Mouse (Mus musculus): ENCODE measurements around the gene Mcidas. TPM values are rescaled to one million over a fixed set of nuclear protein-coding genes. Genes with fewer than 3 reads are reported as not detected.

The Mcidas gene
- polyA plus RNA-seq, 1 experiment = 0.02 TPM

DNA sequence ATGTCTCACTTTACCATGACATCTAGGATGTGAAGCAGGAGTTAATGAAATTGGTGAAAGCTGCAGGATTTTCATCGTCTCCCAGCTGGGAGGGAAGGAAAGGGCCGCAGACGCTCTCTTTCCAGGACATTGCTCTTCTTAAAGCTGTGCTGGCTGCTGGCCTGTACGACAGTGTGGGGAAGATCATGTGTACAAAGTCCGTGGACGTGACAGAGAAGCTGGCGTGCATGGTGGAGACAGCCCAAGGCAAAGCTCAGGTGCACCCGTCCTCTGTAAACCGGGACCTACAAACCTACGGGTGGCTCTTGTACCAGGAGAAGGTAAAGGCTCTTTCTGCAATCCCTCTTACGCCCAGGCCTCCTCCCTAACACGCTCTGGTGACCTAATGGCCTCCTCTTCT is 29.2 kb upstream of the Mcidas start:
- Histone ChIP-seq H3K4me3 (ENCODE audit: insufficient read depth, poor library complexity, severe bottlenecking) (no peak overlapping the region), H3K27me3 (ENCODE audit: control insufficient read depth, insufficient read depth, insufficient read length) (no peaks in the 10 kb centered on the region), H3K79me2 (ENCODE audit: control insufficient read depth, insufficient read depth) (no peaks in the 10 kb centered on the region), H3K79me3 (ENCODE audit: low read depth) (no peaks in the 10 kb centered on the region), H3ac (ENCODE audit: control insufficient read depth, insufficient read length, low read depth) (no peak overlapping the region), H3K36me3 (ENCODE audit: control insufficient read depth, insufficient read depth) (peaks cover 37% of the 10 kb centered on the region)
- TF ChIP-seq USF1 (IDR thresholded peaks at IDR 0.05; ENCODE audit: low read depth) (no peak), CTCF (IDR thresholded peaks at IDR 0.05; ENCODE audit: control insufficient read depth, insufficient read depth, insufficient read length) (no peak), MYOD1 (IDR thresholded peaks at IDR 0.05; ENCODE audit: control insufficient read depth, insufficient read length, low read depth) (no peak), FOSL1 (IDR thresholded peaks at IDR 0.05; ENCODE audit: insufficient read depth, low read length, poor library complexity, severe bottlenecking) (no peak), MAX (IDR thresholded peaks at IDR 0.05) (no peak), CEBPB (IDR thresholded peaks at IDR 0.05; ENCODE audit: low read depth) (no peak), MYOG (IDR thresholded peaks at IDR 0.05; ENCODE audit: control insufficient read depth, extremely low read depth, insufficient read length) (no peak)

DNA sequence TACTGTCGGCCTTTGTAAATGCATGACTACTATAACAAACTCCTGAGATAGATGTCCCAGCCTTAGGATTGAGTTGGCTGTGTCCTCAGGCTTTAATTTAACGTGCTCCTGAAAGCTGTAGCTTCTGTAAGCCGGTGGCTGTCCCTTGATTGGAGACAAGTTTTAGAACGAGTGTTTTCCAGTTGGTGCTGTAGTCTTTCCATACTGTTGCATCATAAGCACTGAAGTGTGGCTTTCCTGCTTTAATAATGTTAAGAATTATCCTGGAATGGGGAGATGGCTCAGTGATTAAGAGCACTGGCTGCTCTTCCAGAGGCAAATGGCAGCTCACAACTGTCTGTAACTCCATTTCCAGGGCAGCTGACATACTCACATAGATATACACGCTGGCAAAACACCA is 26.4 kb upstream of the Mcidas start:
- Histone ChIP-seq H3K27me3 (ENCODE audit: control insufficient read depth, insufficient read depth, insufficient read length) (no peaks in the 10 kb centered on the region), H3K4me3 (ENCODE audit: insufficient read depth, poor library complexity, severe bottlenecking) (no peak overlapping the region), H3ac (ENCODE audit: control insufficient read depth, insufficient read length, low read depth) (no peak overlapping the region), H3K36me3 (ENCODE audit: control insufficient read depth, insufficient read depth) (peaks cover 32% of the 10 kb centered on the region), H3K79me2 (ENCODE audit: control insufficient read depth, insufficient read depth) (no peaks in the 10 kb centered on the region), H3K79me3 (ENCODE audit: low read depth) (no peaks in the 10 kb centered on the region)
- TF ChIP-seq USF1 (IDR thresholded peaks at IDR 0.05; ENCODE audit: low read depth) = no peak

DNA sequence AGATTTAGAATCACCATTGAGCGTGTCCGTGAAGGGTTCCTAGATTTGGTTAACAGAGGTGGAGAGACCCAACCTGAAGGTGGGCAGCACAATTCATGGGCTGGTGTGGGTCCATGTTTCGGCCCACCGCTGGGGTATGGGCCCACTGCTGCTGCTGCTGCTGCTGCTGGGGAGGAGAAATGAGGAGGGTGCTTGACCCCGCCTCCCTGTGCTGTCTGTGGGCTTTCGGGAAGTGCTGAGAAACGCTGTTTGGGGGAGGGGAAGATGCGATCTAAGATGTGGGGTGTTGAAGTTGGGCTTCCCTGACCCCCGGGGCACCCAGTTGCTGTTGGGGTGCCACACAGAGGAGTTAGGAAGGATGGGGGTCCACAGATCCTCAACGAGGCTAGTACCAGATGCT is 16.9 kb upstream of the Mcidas start:
- Histone ChIP-seq H3K79me2 (ENCODE audit: control insufficient read depth, insufficient read depth) (no peaks in the 10 kb centered on the region), H3K79me3 (ENCODE audit: low read depth) (no peaks in the 10 kb centered on the region), H3ac (ENCODE audit: control insufficient read depth, insufficient read length, low read depth) (no peak overlapping the region), H3K27me3 (ENCODE audit: control insufficient read depth, insufficient read depth, insufficient read length) (no peaks in the 10 kb centered on the region), H3K4me3 (ENCODE audit: insufficient read depth, poor library complexity, severe bottlenecking) (no peak overlapping the region), H3K36me3 (ENCODE audit: control insufficient read depth, insufficient read depth) (no peaks in the 10 kb centered on the region)
- TF ChIP-seq MYOD1 (IDR thresholded peaks at IDR 0.05; ENCODE audit: control insufficient read depth, insufficient read length, low read depth) (no peak), FOSL1 (IDR thresholded peaks at IDR 0.05; ENCODE audit: insufficient read depth, low read length, poor library complexity, severe bottlenecking) (no peak), CTCF (IDR thresholded peaks at IDR 0.05; ENCODE audit: control insufficient read depth, insufficient read depth, insufficient read length) (no peak), MYOG (IDR thresholded peaks at IDR 0.05; ENCODE audit: control insufficient read depth, extremely low read depth, insufficient read length) (no peak), USF1 (IDR thresholded peaks at IDR 0.05; ENCODE audit: low read depth) (no peak), MAX (IDR thresholded peaks at IDR 0.05) (no peak), CEBPB (IDR thresholded peaks at IDR 0.05; ENCODE audit: low read depth) (no peak)

DNA sequence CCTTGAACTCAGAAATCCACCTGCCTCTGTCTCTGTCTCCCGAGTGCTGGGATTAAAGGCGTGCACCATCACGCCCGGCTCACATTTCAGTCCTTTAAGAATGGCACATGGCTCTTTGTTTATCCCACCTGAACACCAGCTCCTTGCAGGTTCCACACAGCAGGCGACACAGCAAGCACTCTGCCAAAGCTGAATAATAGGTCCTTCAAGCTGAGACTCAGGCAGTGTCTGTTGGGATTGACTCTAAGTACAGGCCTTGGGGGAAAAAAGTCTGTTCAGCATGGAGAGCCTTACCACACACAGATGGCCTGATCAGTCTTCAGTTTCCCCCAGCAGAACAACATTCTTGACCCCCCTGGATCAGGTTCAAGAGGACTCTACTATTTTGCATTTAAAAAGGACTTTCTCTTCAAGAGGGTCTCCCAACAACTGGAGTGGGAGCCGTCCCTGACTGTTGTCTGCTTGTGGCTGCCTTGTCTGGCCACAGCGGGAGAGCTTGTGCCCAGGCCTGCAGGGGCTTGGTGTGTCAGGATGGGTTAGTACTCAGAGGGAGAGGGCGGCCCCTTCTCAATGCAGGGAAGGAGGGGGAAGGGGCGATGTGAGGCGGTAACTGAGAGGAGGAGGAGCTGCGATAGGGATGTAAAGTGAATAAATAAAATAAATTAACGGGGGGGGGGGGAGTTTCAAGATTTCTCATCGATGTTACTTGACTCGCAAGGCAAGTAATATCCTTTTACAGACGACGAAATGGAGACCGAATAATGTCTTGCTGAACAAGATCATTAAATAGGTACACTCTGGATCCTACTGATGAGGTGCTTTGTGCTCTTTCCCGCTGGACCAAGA is 7.8 kb upstream of the Mcidas start:
- no peaks in the 10 kb centered on the region for H3K79me3 ChIP-seq (ENCODE audit: low read depth)
- no peaks in the 10 kb centered on the region for H3K27me3 ChIP-seq (ENCODE audit: control insufficient read depth, insufficient read depth, insufficient read length)
- TF ChIP-seq CEBPB (IDR thresholded peaks at IDR 0.05; ENCODE audit: low read depth) (no peak), USF1 (IDR thresholded peaks at IDR 0.05; ENCODE audit: low read depth) (no peak), MYOG (IDR thresholded peaks at IDR 0.05; ENCODE audit: control insufficient read depth, extremely low read depth, insufficient read length) (no peak), FOSL1 (IDR thresholded peaks at IDR 0.05; ENCODE audit: insufficient read depth, low read length, poor library complexity, severe bottlenecking) (no peak), CTCF (IDR thresholded peaks at IDR 0.05; ENCODE audit: control insufficient read depth, insufficient read depth, insufficient read length) (no peak), MYOD1 (IDR thresholded peaks at IDR 0.05; ENCODE audit: control insufficient read depth, insufficient read length, low read depth) (no peak), MAX (IDR thresholded peaks at IDR 0.05) (no peak)
- H3K4me3 ChIP-seq (ENCODE audit: insufficient read depth, poor library complexity, severe bottlenecking) = no peak overlapping the region
- no peak overlapping the region for H3ac ChIP-seq (ENCODE audit: control insufficient read depth, insufficient read length, low read depth)
- no peaks in the 10 kb centered on the region for H3K79me2 ChIP-seq (ENCODE audit: control insufficient read depth, insufficient read depth)
- no peaks in the 10 kb centered on the region for H3K36me3 ChIP-seq (ENCODE audit: control insufficient read depth, insufficient read depth)

DNA sequence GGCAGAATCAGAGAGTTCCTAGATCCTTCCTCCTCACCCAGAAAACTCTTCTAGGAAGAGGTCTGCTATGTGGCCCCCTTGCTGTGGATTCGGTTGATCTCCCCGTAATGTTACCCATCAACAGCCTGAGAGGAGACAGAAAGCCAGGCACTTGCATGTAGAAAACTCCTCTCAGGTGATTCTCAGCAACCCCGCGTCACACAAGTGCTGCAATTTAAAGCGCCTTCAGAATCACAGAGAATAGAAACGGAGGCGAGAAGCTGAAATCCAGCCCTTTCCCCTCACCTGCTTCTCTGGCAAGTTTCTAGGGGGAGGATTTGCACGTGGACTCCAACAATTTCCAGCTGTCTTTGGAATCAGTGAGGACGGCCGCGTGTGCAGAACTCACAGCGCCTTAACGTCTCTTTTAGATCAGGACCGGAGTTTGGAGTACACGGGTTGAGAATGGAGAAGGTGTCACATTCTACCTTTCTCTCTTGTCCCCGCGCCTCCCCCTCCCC is 7.1 kb upstream of the Mcidas start:
- no peaks in the 10 kb centered on the region for H3K36me3 ChIP-seq (ENCODE audit: control insufficient read depth, insufficient read depth)
- TF ChIP-seq CTCF (IDR thresholded peaks at IDR 0.05; ENCODE audit: control insufficient read depth, insufficient read depth, insufficient read length) (no peak), FOSL1 (IDR thresholded peaks at IDR 0.05; ENCODE audit: insufficient read depth, low read length, poor library complexity, severe bottlenecking) (no peak), USF1 (IDR thresholded peaks at IDR 0.05; ENCODE audit: low read depth) (no peak), MAX (IDR thresholded peaks at IDR 0.05) (no peak), MYOG (IDR thresholded peaks at IDR 0.05; ENCODE audit: control insufficient read depth, extremely low read depth, insufficient read length) (no peak), MYOD1 (IDR thresholded peaks at IDR 0.05; ENCODE audit: control insufficient read depth, insufficient read length, low read depth) (no peak), CEBPB (IDR thresholded peaks at IDR 0.05; ENCODE audit: low read depth) (no peak)
- H3K79me2 ChIP-seq (ENCODE audit: control insufficient read depth, insufficient read depth) = no peaks in the 10 kb centered on the region
- no peaks in the 10 kb centered on the region for H3K79me3 ChIP-seq (ENCODE audit: low read depth)
- no peaks in the 10 kb centered on the region for H3K27me3 ChIP-seq (ENCODE audit: control insufficient read depth, insufficient read depth, insufficient read length)
- no peak overlapping the region for H3ac ChIP-seq (ENCODE audit: control insufficient read depth, insufficient read length, low read depth)
- no peak overlapping the region for H3K4me3 ChIP-seq (ENCODE audit: insufficient read depth, poor library complexity, severe bottlenecking)
